Mouse (Mus musculus): Measurements from ENCODE around the gene Akt1. TPM values are rescaled to one million over a fixed set of nuclear protein-coding genes. Genes with fewer than 3 reads are reported as not detected.

Akt1 gene
- polyA plus RNA-seq, 1 experiment from 2014 or later: 42.4 TPM

- H3K27me3 ChIP-seq (ENCODE audit: control insufficient read depth, insufficient read depth, low read depth, low read length): no peaks in the 10 kb centered on the region
- H3K4me1 ChIP-seq (replicated peaks; ENCODE audit: control insufficient read depth, insufficient read depth, low read length): 0 out of 2 replicates have a peak, but pooled peaks cover 4% of the 10 kb centered on the region
- H3K4me2 ChIP-seq (ENCODE audit: low read depth, low read length): no peak overlapping the region
- peaks cover 67% of the 10 kb centered on the region for H3K36me3 ChIP-seq (ENCODE audit: control insufficient read depth, insufficient read depth, low read length)
- H3K27ac ChIP-seq (ENCODE audit: low read length): no peak overlapping the region
- ATAC-seq (ENCODE audit: low read depth): no peak
- H3K9me3 ChIP-seq (ENCODE audit: control insufficient read depth, low read length): no peaks in the 10 kb centered on the region
- H3K4me3 ChIP-seq (ENCODE audit: low read length): no peak overlapping the region
- 93% methylated on average over 5 of the region's 5 CpGs for WGBS
- no peak overlapping the region for H3K9ac ChIP-seq (ENCODE audit: low read length)
Observed at GRCm38 (mm10) chr12:112654076-112654475, 20.6 kb downstream of the Akt1 start.

GRCm38 (mm10) chr12:112653157-112653824, 21.4 kb downstream of the Akt1 start:
- ATAC-seq (ENCODE audit: low read depth): peak; percentile 44
- Histone ChIP-seq H3K27ac (ENCODE audit: low read length) (no peak overlapping the region), H3K9me3 (ENCODE audit: control insufficient read depth, low read length) (no peaks in the 10 kb centered on the region), H3K27me3 (ENCODE audit: control insufficient read depth, insufficient read depth, low read depth, low read length) (no peaks in the 10 kb centered on the region), H3K4me2 (ENCODE audit: low read depth, low read length) (no peak overlapping the region), H3K36me3 (ENCODE audit: control insufficient read depth, insufficient read depth, low read length) (peaks cover 59% of the 10 kb centered on the region), H3K4me1 (replicated peaks; ENCODE audit: control insufficient read depth, insufficient read depth, low read length) (0 out of 2 replicates have a peak, but pooled peaks cover 4% of the 10 kb centered on the region), H3K9ac (ENCODE audit: low read length) (no peak overlapping the region), H3K4me3 (ENCODE audit: low read length) (no peak overlapping the region)
- 42% methylated on average over 7 of the region's 7 CpGs for WGBS

DNA sequence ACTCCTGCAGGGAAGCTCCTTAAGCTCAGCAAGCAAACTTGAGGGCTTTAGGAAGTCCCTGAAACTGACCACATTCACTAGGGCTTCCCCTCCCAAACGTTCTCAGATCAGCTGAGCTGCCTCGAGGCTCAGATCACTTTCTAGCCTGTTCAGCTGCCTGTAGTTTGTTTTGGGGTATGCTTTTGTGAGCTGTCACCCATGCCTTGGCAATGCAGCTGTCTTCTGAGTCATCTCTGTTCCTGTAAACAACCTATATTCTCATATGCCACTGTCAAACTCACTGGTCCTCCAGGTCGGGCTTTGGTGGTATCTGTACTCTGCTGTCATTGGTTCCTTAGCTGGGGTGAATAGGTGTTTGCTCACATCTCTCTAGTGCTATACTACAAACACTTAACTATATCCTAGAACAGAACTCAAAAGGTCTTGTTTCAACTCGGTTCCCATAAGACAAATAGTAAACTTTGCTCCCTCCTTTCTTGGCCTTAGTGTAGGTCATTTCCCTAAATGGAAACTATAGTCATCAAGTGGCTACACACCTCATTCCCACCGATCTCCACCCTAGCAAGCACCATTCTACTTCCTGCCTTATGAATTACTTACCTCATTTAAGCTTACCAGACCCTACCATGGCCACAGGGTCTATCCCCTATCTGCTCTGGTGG, 22.8 kb downstream of the Akt1 start:
- 49% methylated on average over 5 of the region's 5 CpGs for WGBS
- Histone ChIP-seq H3K4me2 (ENCODE audit: low read depth, low read length) (no peak overlapping the region), H3K4me1 (replicated peaks; ENCODE audit: control insufficient read depth, insufficient read depth, low read length) (0 out of 2 replicates have a peak, but pooled peaks cover 4% of the 10 kb centered on the region), H3K9me3 (ENCODE audit: control insufficient read depth, low read length) (no peaks in the 10 kb centered on the region), H3K27me3 (ENCODE audit: control insufficient read depth, insufficient read depth, low read depth, low read length) (no peaks in the 10 kb centered on the region), H3K27ac (ENCODE audit: low read length) (no peak overlapping the region), H3K36me3 (ENCODE audit: control insufficient read depth, insufficient read depth, low read length) (peaks cover 49% of the 10 kb centered on the region), H3K9ac (ENCODE audit: low read length) (no peak overlapping the region; the same call in 1 of the 2 replicates), H3K4me3 (ENCODE audit: low read length) (no peak overlapping the region)
- ATAC-seq (ENCODE audit: low read depth): peak; percentile 32; the same call in 1 of the 2 replicates

DNA sequence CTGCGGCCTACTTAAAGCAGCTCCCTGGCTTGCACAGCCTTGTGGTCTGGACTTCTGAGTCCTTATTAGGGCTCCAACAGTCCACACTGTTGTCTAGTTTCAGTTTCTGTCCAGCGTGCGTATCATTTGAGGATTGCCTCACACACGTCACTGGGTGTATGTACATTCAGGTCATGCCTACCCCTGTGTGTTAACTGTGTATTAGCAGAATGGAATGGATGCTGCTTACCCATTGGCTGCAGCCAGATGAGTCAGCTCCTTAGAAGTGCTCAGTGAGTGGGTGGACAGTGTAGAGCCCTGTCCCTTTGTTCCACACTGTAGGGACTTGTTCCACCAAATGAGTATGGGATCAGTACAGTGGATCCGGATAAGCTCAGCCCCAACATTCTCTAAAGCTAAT, 26.6 kb downstream of the Akt1 start:
- H3K4me2 ChIP-seq (ENCODE audit: low read depth, low read length): no peak overlapping the region
- H3K27me3 ChIP-seq (ENCODE audit: control insufficient read depth, insufficient read depth, low read depth, low read length): no peaks in the 10 kb centered on the region
- no peaks in the 10 kb centered on the region for H3K9me3 ChIP-seq (ENCODE audit: control insufficient read depth, low read length)
- H3K27ac ChIP-seq (ENCODE audit: low read length): no peak overlapping the region
- peaks cover 18% of the 10 kb centered on the region for H3K4me1 ChIP-seq (replicated peaks; ENCODE audit: control insufficient read depth, insufficient read depth, low read length)
- WGBS: 91% methylated on average over 5 of the region's 5 CpGs
- no peak overlapping the region for H3K4me3 ChIP-seq (ENCODE audit: low read length)
- no peak for ATAC-seq (ENCODE audit: low read depth)
- no peak overlapping the region for H3K9ac ChIP-seq (ENCODE audit: low read length)
- peaks cover 19% of the 10 kb centered on the region for H3K36me3 ChIP-seq (ENCODE audit: control insufficient read depth, insufficient read depth, low read length)

DNA sequence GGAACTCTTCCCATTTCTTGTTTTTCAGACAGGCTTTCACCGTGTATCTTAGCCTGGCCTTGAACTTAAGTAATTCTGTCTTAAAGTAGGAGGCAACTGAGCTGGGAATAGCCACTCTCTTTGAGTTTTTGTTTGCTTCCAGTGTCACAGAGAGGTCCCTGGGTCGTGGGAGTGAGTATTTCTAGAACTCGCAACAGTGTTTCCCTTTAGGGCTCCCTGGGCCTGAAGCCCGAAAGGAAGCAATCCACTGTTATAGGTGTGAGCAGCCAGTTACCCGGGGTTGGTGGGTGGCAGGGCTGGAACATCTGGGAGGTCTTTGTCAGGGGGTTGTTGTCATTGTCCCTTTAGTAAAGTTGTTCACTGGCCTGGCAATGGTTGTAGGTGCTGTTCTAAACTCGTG, 28.5 kb downstream of the Akt1 start:
- 35% methylated on average over 6 of the region's 6 CpGs for WGBS
- peak overlapping the region; percentile 78 for H3K4me3 ChIP-seq (ENCODE audit: low read length)
- H3K27ac ChIP-seq (ENCODE audit: low read length): 0 out of 2 replicates have a peak overlapping the region, but pooled peaks have one; percentile 5

GRCm38 (mm10) chr12:112644855-112645506, 29.7 kb downstream of the Akt1 start:
- Histone ChIP-seq H3K4me2 (ENCODE audit: low read depth, low read length) (peak overlapping the region; percentile 65), H3K9me3 (ENCODE audit: control insufficient read depth, low read length) (no peaks in the 10 kb centered on the region), H3K4me3 (ENCODE audit: low read length) (peak overlapping the region; percentile 78), H3K27ac (ENCODE audit: low read length) (peak overlapping the region; percentile 88), H3K4me1 (replicated peaks; ENCODE audit: control insufficient read depth, insufficient read depth, low read length) (peaks cover 14% of the 10 kb centered on the region), H3K36me3 (ENCODE audit: control insufficient read depth, insufficient read depth, low read length) (peaks cover 12% of the 10 kb centered on the region), H3K9ac (ENCODE audit: low read length) (peak overlapping the region; percentile 71), H3K27me3 (ENCODE audit: control insufficient read depth, insufficient read depth, low read depth, low read length) (no peaks in the 10 kb centered on the region)
- no peak; the same call in none of the 2 replicates for ATAC-seq (ENCODE audit: low read depth)
- WGBS: under 1% methylated on average over 75 of the region's 75 CpGs

More for the DNA sequence above, 28.5 kb downstream of the Akt1 start:
- Histone ChIP-seq H3K36me3 (ENCODE audit: control insufficient read depth, insufficient read depth, low read length) (peaks cover 13% of the 10 kb centered on the region), H3K27me3 (ENCODE audit: control insufficient read depth, insufficient read depth, low read depth, low read length) (no peaks in the 10 kb centered on the region), H3K9ac (ENCODE audit: low read length) (peak overlapping the region; percentile 71), H3K9me3 (ENCODE audit: control insufficient read depth, low read length) (no peaks in the 10 kb centered on the region), H3K4me1 (replicated peaks; ENCODE audit: control insufficient read depth, insufficient read depth, low read length) (peaks cover 14% of the 10 kb centered on the region), H3K4me2 (ENCODE audit: low read depth, low read length) (peak overlapping the region; percentile 65)
- ATAC-seq (ENCODE audit: low read depth): no peak

- H3K9me3 ChIP-seq (ENCODE audit: control insufficient read depth, low read length): no peaks in the 10 kb centered on the region
- H3K36me3 ChIP-seq (ENCODE audit: control insufficient read depth, insufficient read depth, low read length): peaks cover 5% of the 10 kb centered on the region
- peak; percentile 98 for ATAC-seq (ENCODE audit: low read depth)
- H3K4me2 ChIP-seq (ENCODE audit: low read depth, low read length): peak within 1 kb of the TSS; percentile 65
- H3K4me3 ChIP-seq (ENCODE audit: low read length): peak within 1 kb of the TSS; percentile 78
- H3K27me3 ChIP-seq (ENCODE audit: control insufficient read depth, insufficient read depth, low read depth, low read length): no peaks in the 10 kb centered on the region
- peaks cover 14% of the 10 kb centered on the region for H3K4me1 ChIP-seq (replicated peaks; ENCODE audit: control insufficient read depth, insufficient read depth, low read length)
- peak within 1 kb of the TSS; percentile 88 for H3K27ac ChIP-seq (ENCODE audit: low read length)
- 1% methylated on average over 45 of the region's 46 CpGs for WGBS
- peak within 1 kb of the TSS; percentile 71 for H3K9ac ChIP-seq (ENCODE audit: low read length)
Observed at GRCm38 (mm10) chr12:112644180-112644854, 30.4 kb downstream of the Akt1 start, which contains the start of gene Siva1. Siva1 (plus strand) TSS chr12:112644679.

DNA sequence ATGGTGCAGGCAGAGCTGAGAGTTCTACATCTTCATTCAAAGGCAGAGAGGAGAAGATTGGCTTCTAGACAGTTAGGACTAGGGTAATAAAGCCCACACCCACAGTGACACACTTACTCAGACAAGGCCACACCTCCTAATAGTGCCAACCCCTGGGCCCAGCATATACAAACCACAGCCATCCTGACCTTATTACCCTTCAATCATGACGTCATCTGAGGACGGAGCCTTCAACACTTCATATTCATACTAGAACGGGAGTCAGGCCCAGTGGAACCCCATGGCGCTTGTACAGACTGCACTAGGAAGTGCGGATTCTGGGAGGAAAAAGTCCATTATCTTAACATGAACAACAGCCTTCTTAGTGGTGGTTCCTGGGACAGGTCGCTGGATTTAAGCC, 31.6 kb downstream of the Akt1 start:
- H3K4me1 ChIP-seq (replicated peaks; ENCODE audit: control insufficient read depth, insufficient read depth, low read length): peaks cover 14% of the 10 kb centered on the region
- ATAC-seq (ENCODE audit: low read depth): no peak
- H3K4me2 ChIP-seq (ENCODE audit: low read depth, low read length): no peak overlapping the region
- H3K27ac ChIP-seq (ENCODE audit: low read length): no peak overlapping the region
- H3K9me3 ChIP-seq (ENCODE audit: control insufficient read depth, low read length): no peaks in the 10 kb centered on the region
- H3K9ac ChIP-seq (ENCODE audit: low read length): no peak overlapping the region
- no peak overlapping the region for H3K4me3 ChIP-seq (ENCODE audit: low read length)
- H3K27me3 ChIP-seq (ENCODE audit: control insufficient read depth, insufficient read depth, low read depth, low read length): no peaks in the 10 kb centered on the region
- WGBS: 79% methylated on average over 6 of the region's 6 CpGs
- H3K36me3 ChIP-seq (ENCODE audit: control insufficient read depth, insufficient read depth, low read length): peaks cover 2% of the 10 kb centered on the region
